ENCODE assay signal across 21 mouse cellular contexts in the genomic region with DNA sequence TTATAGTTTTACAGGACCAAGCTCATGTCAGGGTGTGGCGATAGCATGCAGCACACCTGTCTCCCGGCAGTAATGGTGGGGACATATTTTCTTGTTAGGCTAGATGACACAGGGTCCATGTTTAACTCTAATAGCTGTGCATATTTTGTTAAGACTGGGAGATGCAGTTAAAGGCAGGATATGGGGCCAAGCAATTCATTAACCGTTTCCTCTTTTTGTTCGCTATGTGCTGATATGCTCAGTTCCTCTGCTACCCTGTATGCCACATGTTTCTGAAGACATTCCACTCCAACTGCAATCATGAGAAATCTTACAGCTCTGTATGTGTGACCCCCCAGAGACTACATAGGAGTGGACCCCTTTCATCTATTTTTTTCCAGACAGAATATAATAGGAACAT.
"Had no signal": no experiment of that assay in that cellular context is flagged by ENCODE, and none has a peak within 500 bp of the region (broad histone marks: within the 10 kb centered on the region; RNA-seq: fewer than 3 reads in every experiment).

No protein-coding gene starts in this region.

- H3K27ac ChIP-seq: limb, embryonic 10.5 days; limb, embryonic 13.5 days; liver, embryonic 12.5 days; liver, embryonic 15.5 days; lung, embryonic 15.5 days; midbrain, embryonic 12.5 days; midbrain, embryonic 15.5 days; neural tube, embryonic 13.5 days; stomach, postnatal 0 days had no signal

- ATAC-seq: intestine, embryonic 16.5 days; liver, embryonic 12.5 days; midbrain, embryonic 15.5 days had no signal

- H3K27me3 ChIP-seq: limb, embryonic 13.5 days; liver, embryonic 12.5 days; liver, embryonic 15.5 days; lung, embryonic 15.5 days; megakaryocyte, embryonic 14.5 days; midbrain, embryonic 12.5 days; midbrain, embryonic 15.5 days; neural tube, embryonic 13.5 days had no signal

- H3K4me3 ChIP-seq: limb, embryonic 10.5 days; limb, embryonic 13.5 days; liver, embryonic 12.5 days; liver, embryonic 15.5 days; lung, embryonic 15.5 days; megakaryocyte, embryonic 14.5 days; midbrain, embryonic 12.5 days; midbrain, embryonic 15.5 days; myocyte; neural tube, embryonic 13.5 days had no signal

- H3K36me3 ChIP-seq: limb, embryonic 10.5 days; limb, embryonic 13.5 days; liver, embryonic 12.5 days; liver, embryonic 15.5 days; lung, embryonic 15.5 days; midbrain, embryonic 12.5 days; midbrain, embryonic 15.5 days; neural tube, embryonic 13.5 days had no signal

- DNase-seq: kidney, adult 18-20 months; kidney, adult 9 months; kidney, postnatal 14 days; kidney, postnatal 4 days; liver; lung, adult 18-20 months; lung, postnatal 14 days; lung, postnatal 4 days; thymus, postnatal 25 days had no signal

- H3K4me1 ChIP-seq: liver, embryonic 15.5 days; lung, embryonic 15.5 days had no signal
